Comparison of ENCODE assay signal across 9 mouse cellular contexts in genomic region chr9:95188362-95189217, GRCm38 (mm10).
DNase-seq lines count a peak whose midpoint lies in the region; ATAC-seq and TF ChIP-seq lines count a peak whose summit lies in the region.
"Had no signal": no experiment of that assay in that cellular context is flagged by ENCODE, and none has a peak within 500 bp of the region (broad histone marks: within the 10 kb centered on the region; RNA-seq: fewer than 3 reads in every experiment).

No protein-coding gene starts in this region.

- peak; percentile 83 for DNase-seq in NIH3T3 (ENCODE audit: low read depth)
- DNase-seq in embryo, embryonic 11 days = peak; percentile 16
- DNase-seq in liver, postnatal 0 days = peak; percentile 22
- no peak for DNase-seq in midbrain, embryonic 10.5 days (ENCODE audit: low spot score)
- DNase-seq in adrenal gland, adult 2 months = no peak
- no peak for DNase-seq in left cerebral cortex, postnatal 4 days
- DNase-seq: retina, postnatal 1 day had no signal

- peak; percentile 57 for TF ChIP-seq EP300 in liver, postnatal 0 days (IDR thresholded peaks at IDR 0.05; ENCODE audit: low read depth)

- intact Hi-C loops in left cerebral cortex, postnatal 4 days (cut with DNase I) = no loop called here

- WGBS in heart, embryonic 15.5 days = 41% methylated on average over 8 of the region's 8 CpGs
- 51% methylated on average over 8 of the region's 8 CpGs for WGBS in liver, postnatal 0 days (ENCODE audit: insufficient replicate concordance)
- 84% methylated on average over 8 of the region's 8 CpGs for WGBS in midbrain, embryonic 10.5 days

- no peaks in the 10 kb centered on the region for H3K9me3 ChIP-seq in heart, embryonic 15.5 days (replicated peaks)
- no peaks in the 10 kb centered on the region for H3K9me3 ChIP-seq in liver, postnatal 0 days (ENCODE audit: low read length)
- H3K9me3 ChIP-seq in midbrain, embryonic 10.5 days (replicated peaks) = no peaks in the 10 kb centered on the region

- no peaks in the 10 kb centered on the region for H3K27me3 ChIP-seq in heart, embryonic 15.5 days
- H3K27me3 ChIP-seq in liver, postnatal 0 days (ENCODE audit: insufficient read depth, low read length) = no peaks in the 10 kb centered on the region
- no peaks in the 10 kb centered on the region for H3K27me3 ChIP-seq in midbrain, embryonic 10.5 days (ENCODE audit: low read depth, poor library complexity, severe bottlenecking)

- TF ChIP-seq CTCF in liver, postnatal 0 days (IDR thresholded peaks at IDR 0.05; ENCODE audit: low read depth) = no peak

- no peak overlapping the region for H3K4me3 ChIP-seq in heart, embryonic 15.5 days
- no peak overlapping the region for H3K4me3 ChIP-seq in liver, postnatal 0 days (ENCODE audit: low read depth, low read length)
- no peak overlapping the region for H3K4me3 ChIP-seq in midbrain, embryonic 10.5 days
- H3K4me3 ChIP-seq: erythroblast, embryonic 14.5 days had no signal

- no peak overlapping the region for H3K4me2 ChIP-seq in heart, embryonic 15.5 days
- H3K4me2 ChIP-seq in liver, postnatal 0 days (ENCODE audit: low read depth, low read length) = no peak overlapping the region

- H3K9ac ChIP-seq in heart, embryonic 15.5 days = no peak overlapping the region
- no peak overlapping the region for H3K9ac ChIP-seq in liver, postnatal 0 days (replicated peaks)

- H3K27ac ChIP-seq in heart, embryonic 15.5 days = peak overlapping the region; percentile 22
- peak overlapping the region; percentile 45; the same call in 1 of the 2 replicates for H3K27ac ChIP-seq in liver, postnatal 0 days (ENCODE audit: low read depth)
- H3K27ac ChIP-seq in midbrain, embryonic 10.5 days (replicated peaks) = no peak overlapping the region

- peaks cover 45% of the 10 kb centered on the region for H3K4me1 ChIP-seq in heart, embryonic 15.5 days (replicated peaks)
- peaks cover 23% of the 10 kb centered on the region for H3K4me1 ChIP-seq in liver, postnatal 0 days (ENCODE audit: insufficient read depth)
- H3K4me1 ChIP-seq in midbrain, embryonic 10.5 days = peaks cover 3% of the 10 kb centered on the region; the same call in 1 of the 2 replicates

- ATAC-seq in heart, embryonic 15.5 days (replicated peaks; ENCODE audit: insufficient number of reproducible peaks, insufficient read depth, low FRiP score, low read depth) = peak; percentile 72
- peak; percentile 87 for ATAC-seq in liver, postnatal 0 days

- no peaks in the 10 kb centered on the region for H3K36me3 ChIP-seq in heart, embryonic 15.5 days
- H3K36me3 ChIP-seq in liver, postnatal 0 days (replicated peaks; ENCODE audit: insufficient read depth, low read length) = no peaks in the 10 kb centered on the region
- H3K36me3 ChIP-seq in midbrain, embryonic 10.5 days = no peaks in the 10 kb centered on the region

Comparison
In these comparisons a context has a peak if more than half of its experiments do, and no peak if none do; other contexts are left out.
1. DNase-seq: peak in NIH3T3 (single experiment), embryo, embryonic 11 days (single experiment) and liver, postnatal 0 days (single experiment); none in midbrain, embryonic 10.5 days (single experiment), adrenal gland, adult 2 months (single experiment) and left cerebral cortex, postnatal 4 days (single experiment).